In genomic region chr11:82473137-82473621, GRCm38 (mm10) we compare ENCODE assay signal across 18 mouse cellular contexts.
DNase-seq lines count a peak whose midpoint lies in the region; ATAC-seq and TF ChIP-seq lines count a peak whose summit lies in the region.
"Had no signal": no experiment of that assay in that cellular context is flagged by ENCODE, and none has a peak within 500 bp of the region (broad histone marks: within the 10 kb centered on the region; RNA-seq: fewer than 3 reads in every experiment).

No protein-coding gene starts in this region.

- no peak overlapping the region for H3K4me3 ChIP-seq in forebrain, embryonic 11.5 days (ENCODE audit: low read depth, low read length)
- H3K4me3 ChIP-seq in forebrain, embryonic 15.5 days = no peak overlapping the region
- no peak overlapping the region for H3K4me3 ChIP-seq in hindbrain, postnatal 0 days (ENCODE audit: low read length)
- H3K4me3 ChIP-seq in neural tube, embryonic 13.5 days = no peak overlapping the region
- no peak overlapping the region for H3K4me3 ChIP-seq in liver, embryonic 12.5 days
- H3K4me3 ChIP-seq: embryonic facial prominence, embryonic 10.5 days; heart, embryonic 10.5 days; limb, embryonic 15.5 days had no signal

- DNase-seq in forebrain, embryonic 11.5 days (ENCODE audit: low spot score) = peak; percentile 68
- peak; percentile 52 for DNase-seq in hindbrain, postnatal 0 days (ENCODE audit: low spot score)
- no peak for DNase-seq in gastrocnemius, postnatal 4 days (ENCODE audit: low spot score in 2 of 2)
- DNase-seq in urinary bladder, adult 2 months (ENCODE audit: low spot score) = no peak
- no peak for DNase-seq in left cerebral cortex, adult 11 months (ENCODE audit: low spot score)
- DNase-seq: cerebellum, adult 9-10 months; gastrocnemius, postnatal 10 days; heart, postnatal 4 days; kidney, adult 9 months; lung, adult 2 months; right cerebral cortex, postnatal 4 days; thymus, postnatal 4 days had no signal

- no peak overlapping the region; the same call in 1 of the 2 replicates for H3K9ac ChIP-seq in forebrain, embryonic 11.5 days (ENCODE audit: low read length)
- H3K9ac ChIP-seq in forebrain, embryonic 15.5 days (replicated peaks) = no peak overlapping the region
- no peak overlapping the region for H3K9ac ChIP-seq in hindbrain, postnatal 0 days (replicated peaks; ENCODE audit: low read length)
- 0 out of 2 replicates have a peak overlapping the region, but pooled peaks have one; percentile 18 for H3K9ac ChIP-seq in neural tube, embryonic 13.5 days
- no peak overlapping the region for H3K9ac ChIP-seq in liver, embryonic 12.5 days
- H3K9ac ChIP-seq: limb, embryonic 15.5 days had no signal

- 20% methylated on average over 12 of the region's 12 CpGs for WGBS in forebrain, embryonic 11.5 days
- 5% methylated on average over 12 of the region's 12 CpGs for WGBS in forebrain, embryonic 15.5 days
- WGBS in hindbrain, postnatal 0 days = 16% methylated on average over 12 of the region's 12 CpGs
- 14% methylated on average over 12 of the region's 12 CpGs for WGBS in neural tube, embryonic 13.5 days
- 54% methylated on average over 12 of the region's 12 CpGs for WGBS in liver, embryonic 12.5 days (ENCODE audit: insufficient replicate concordance)

- no peaks in the 10 kb centered on the region for H3K36me3 ChIP-seq in forebrain, embryonic 11.5 days (ENCODE audit: control insufficient read depth, insufficient read depth, low read length)
- H3K36me3 ChIP-seq in forebrain, embryonic 15.5 days = no peaks in the 10 kb centered on the region
- no peaks in the 10 kb centered on the region for H3K36me3 ChIP-seq in hindbrain, postnatal 0 days (ENCODE audit: insufficient read depth, low read length)
- H3K36me3 ChIP-seq in neural tube, embryonic 13.5 days = no peaks in the 10 kb centered on the region
- H3K36me3 ChIP-seq in liver, embryonic 12.5 days = no peaks in the 10 kb centered on the region
- H3K36me3 ChIP-seq: embryonic facial prominence, embryonic 10.5 days; heart, embryonic 10.5 days; limb, embryonic 15.5 days had no signal

- H3K4me1 ChIP-seq in forebrain, embryonic 11.5 days (replicated peaks; ENCODE audit: control insufficient read depth, insufficient read depth, low read length) = peaks cover 7% of the 10 kb centered on the region; the same call in 1 of the 2 replicates
- H3K4me1 ChIP-seq in forebrain, embryonic 15.5 days = peaks cover 20% of the 10 kb centered on the region
- H3K4me1 ChIP-seq in hindbrain, postnatal 0 days (ENCODE audit: insufficient read depth, low read length) = peaks cover 3% of the 10 kb centered on the region
- peaks cover 23% of the 10 kb centered on the region for H3K4me1 ChIP-seq in neural tube, embryonic 13.5 days (replicated peaks)
- no peaks in the 10 kb centered on the region for H3K4me1 ChIP-seq in liver, embryonic 12.5 days
- H3K4me1 ChIP-seq: heart, embryonic 10.5 days had no signal

- H3K27ac ChIP-seq in forebrain, embryonic 11.5 days (ENCODE audit: low read depth, low read length) = no peak overlapping the region
- peak overlapping the region; percentile 34; the same call in 1 of the 2 replicates for H3K27ac ChIP-seq in forebrain, embryonic 15.5 days (replicated peaks)
- 0 out of 2 replicates have a peak overlapping the region, but pooled peaks have one; percentile 32 for H3K27ac ChIP-seq in hindbrain, postnatal 0 days
- peak overlapping the region; percentile 84 for H3K27ac ChIP-seq in neural tube, embryonic 13.5 days (replicated peaks)
- no peak overlapping the region for H3K27ac ChIP-seq in liver, embryonic 12.5 days
- H3K27ac ChIP-seq: embryonic facial prominence, embryonic 10.5 days; heart, embryonic 10.5 days; limb, embryonic 15.5 days had no signal

- 0 out of 2 replicates have a peak overlapping the region, but pooled peaks have one; percentile 18 for H3K4me2 ChIP-seq in forebrain, embryonic 11.5 days (ENCODE audit: low read depth, low read length, severe bottlenecking)
- no peak overlapping the region for H3K4me2 ChIP-seq in forebrain, embryonic 15.5 days (replicated peaks)
- no peak overlapping the region for H3K4me2 ChIP-seq in hindbrain, postnatal 0 days (ENCODE audit: low read depth, low read length)
- H3K4me2 ChIP-seq in neural tube, embryonic 13.5 days = peak overlapping the region; percentile 18
- no peak overlapping the region for H3K4me2 ChIP-seq in liver, embryonic 12.5 days
- H3K4me2 ChIP-seq: limb, embryonic 15.5 days had no signal

- ATAC-seq in forebrain, embryonic 11.5 days (replicated peaks; ENCODE audit: low FRiP score) = peak; percentile 56
- peak; percentile 63; the same call in 1 of the 2 replicates for ATAC-seq in forebrain, embryonic 15.5 days (replicated peaks)
- ATAC-seq in hindbrain, postnatal 0 days = peak; percentile 58; the same call in 1 of the 2 replicates
- peak; percentile 74 for ATAC-seq in neural tube, embryonic 13.5 days (ENCODE audit: low read depth)
- no peak for ATAC-seq in liver, embryonic 12.5 days

- no peaks in the 10 kb centered on the region for H3K27me3 ChIP-seq in forebrain, embryonic 11.5 days (ENCODE audit: control insufficient read depth, insufficient read depth, low read length)
- no peaks in the 10 kb centered on the region for H3K27me3 ChIP-seq in forebrain, embryonic 15.5 days
- H3K27me3 ChIP-seq in hindbrain, postnatal 0 days (ENCODE audit: insufficient read depth, low read length) = no peaks in the 10 kb centered on the region
- H3K27me3 ChIP-seq in neural tube, embryonic 13.5 days = no peaks in the 10 kb centered on the region
- no peaks in the 10 kb centered on the region for H3K27me3 ChIP-seq in liver, embryonic 12.5 days (replicated peaks)
- H3K27me3 ChIP-seq: limb, embryonic 15.5 days had no signal

- no peaks in the 10 kb centered on the region for H3K9me3 ChIP-seq in forebrain, embryonic 11.5 days (ENCODE audit: control insufficient read depth, low read length)
- no peaks in the 10 kb centered on the region for H3K9me3 ChIP-seq in forebrain, embryonic 15.5 days
- no peaks in the 10 kb centered on the region for H3K9me3 ChIP-seq in hindbrain, postnatal 0 days (ENCODE audit: low read length)
- H3K9me3 ChIP-seq in neural tube, embryonic 13.5 days = no peaks in the 10 kb centered on the region
- H3K9me3 ChIP-seq in liver, embryonic 12.5 days (replicated peaks) = no peaks in the 10 kb centered on the region
- H3K9me3 ChIP-seq: embryonic facial prominence, embryonic 10.5 days; heart, embryonic 10.5 days; limb, embryonic 15.5 days had no signal

- TF ChIP-seq CTCF in hindbrain, postnatal 0 days (IDR thresholded peaks at IDR 0.05; ENCODE audit: low read depth) = no peak

Comparison
In these comparisons a context has a peak if more than half of its experiments do, and no peak if none do; other contexts are left out.
1. H3K27ac ChIP-seq: peak in forebrain, embryonic 15.5 days (single experiment), hindbrain, postnatal 0 days (single experiment) and neural tube, embryonic 13.5 days (single experiment); none in forebrain, embryonic 11.5 days (single experiment) and liver, embryonic 12.5 days (single experiment).
2. H3K4me2 ChIP-seq: peak in forebrain, embryonic 11.5 days (single experiment) and neural tube, embryonic 13.5 days (single experiment); none in forebrain, embryonic 15.5 days (single experiment), hindbrain, postnatal 0 days (single experiment) and liver, embryonic 12.5 days (single experiment).
3. DNase-seq: peak in forebrain, embryonic 11.5 days (single experiment) and hindbrain, postnatal 0 days (single experiment); none in gastrocnemius, postnatal 4 days (0 of 2), urinary bladder, adult 2 months (single experiment) and left cerebral cortex, adult 11 months (single experiment).